Mouse (Mus musculus) olfactory bulb, adult 2 months (tissue): ENCODE data around the gene Mst1r. TPM values are rescaled to one million over a fixed set of nuclear protein-coding genes. Genes with fewer than 3 reads are reported as not detected.

Experiments
- H3K27ac ChIP-seq: fragments of 200-500 bp; 2 replicates; pipeline ENCODE4 v1.5.1; 2012; ENCODE audit warnings: low read depth, low read length; ENCODE audit not compliant: insufficient read depth
- H3K4me1 ChIP-seq: fragments of 200-500 bp; 2 replicates; pipeline ENCODE4 v1.6.1; 2012; ENCODE audit warnings: low read length; ENCODE audit not compliant: control insufficient read depth, insufficient read depth
- H3K4me3 ChIP-seq: fragments of 200-500 bp; 2 replicates; pipeline ENCODE4 v1.5.1; 2012; ENCODE audit warnings: mild to moderate bottlenecking, low read depth, low read length, moderate library complexity; ENCODE audit not compliant: insufficient read depth
- CTCF ChIP-seq: fragments of 200-500 bp; IDR thresholded peaks from 2 replicates; pipeline ENCODE4 v1.5.1; 2012; ENCODE audit warnings: low read depth, mild to moderate bottlenecking, low read length, moderate library complexity; ENCODE audit not compliant: insufficient read depth
- POLR2A ChIP-seq: fragments of 200-500 bp; IDR thresholded peaks from 2 replicates; pipeline ENCODE4 v1.6.1; 2012; ENCODE audit warnings: mild to moderate bottlenecking, low read depth, low read length, moderate library complexity; ENCODE audit not compliant: insufficient read depth
- WGBS: fragments of 180-500 bp; shearing (Covaris S2); methylation state at CpG from one replicate; pipeline ENCODE4 v1.1.7; 2018; 5-methylcytosine and 5-hydroxymethylcytosine counted together
- polyA plus RNA-seq: library from polyadenylated mRNA; stranded (reverse); fragments of >200 nt; gene quantifications from 2 replicates; pipeline ENCODE4 v1.2.4, GENCODE M21; 2012; ENCODE audit warnings: low replicate concordance; ENCODE audit not compliant: missing spikeins, insufficient read depth, insufficient read length

The Mst1r gene
- polyA plus RNA-seq, 1 experiment: not detected

DNA sequence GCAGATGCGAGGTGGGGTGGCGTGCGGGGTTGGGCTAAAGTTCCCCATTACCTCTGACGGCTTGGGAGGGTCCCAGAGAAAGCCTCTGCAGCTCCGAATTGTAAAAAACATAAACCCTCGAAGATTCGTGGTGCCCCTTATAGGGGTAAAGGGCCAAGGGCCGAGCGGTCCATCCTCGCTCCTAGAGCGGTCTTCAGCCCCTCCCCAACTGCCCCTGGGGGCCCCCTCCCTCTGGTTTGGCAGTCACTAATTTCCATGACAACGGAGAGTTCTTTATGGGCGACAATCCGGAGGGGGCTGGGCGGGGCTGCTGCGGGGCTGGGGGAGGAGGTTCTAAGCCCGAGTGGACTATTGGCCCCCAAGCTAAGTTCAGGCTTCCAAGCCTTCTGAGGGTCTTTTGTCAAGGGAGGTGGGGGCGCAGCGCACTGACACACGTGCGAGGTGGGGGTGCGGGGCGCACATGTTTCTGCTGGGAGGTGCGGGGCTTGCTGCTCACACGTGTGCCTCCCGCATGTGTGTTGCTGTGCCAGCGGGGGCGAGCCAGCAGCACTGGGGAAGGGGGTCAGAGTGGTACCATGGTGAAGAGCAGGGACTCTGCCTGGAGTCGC lies 29.6 kb downstream of the Mst1r start:
- H3K4me1 ChIP-seq: peaks cover 49% of the 10 kb centered on the region
- no peak for TF ChIP-seq POLR2A
- TF ChIP-seq CTCF: no peak
- H3K4me3 ChIP-seq: peak overlapping the region; percentile 81
- 5% methylated on average over 29 of the region's 29 CpGs for WGBS
- peak overlapping the region; percentile 79 for H3K27ac ChIP-seq

DNA sequence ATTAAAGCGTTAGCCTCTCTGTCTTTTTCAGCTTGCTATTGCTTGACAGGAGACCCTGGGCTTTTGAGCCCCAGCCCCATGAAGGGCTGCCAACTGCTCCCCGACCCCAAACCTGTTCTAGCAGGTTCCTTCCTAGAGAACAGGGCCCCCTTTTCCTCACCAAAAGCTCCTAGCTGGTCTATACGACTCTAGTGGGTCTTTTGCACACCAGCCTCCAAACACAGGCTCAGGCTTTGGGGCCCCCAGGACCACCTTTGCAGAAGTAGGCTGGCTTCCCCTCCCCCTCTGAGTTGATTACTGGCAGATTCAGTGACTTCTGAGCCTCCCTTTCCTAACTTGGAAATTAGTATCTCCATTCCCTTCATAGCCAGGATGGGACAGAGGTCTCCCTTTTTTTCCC lies 30.2 kb downstream of the Mst1r start:
- peaks cover 44% of the 10 kb centered on the region for H3K4me1 ChIP-seq
- WGBS: 23% methylated on average over 3 of the region's 3 CpGs
- H3K27ac ChIP-seq: peak overlapping the region; percentile 54; the same call in 1 of the 2 replicates
- H3K4me3 ChIP-seq: peak overlapping the region; percentile 81
- TF ChIP-seq POLR2A (no peak), CTCF (no peak)

DNA sequence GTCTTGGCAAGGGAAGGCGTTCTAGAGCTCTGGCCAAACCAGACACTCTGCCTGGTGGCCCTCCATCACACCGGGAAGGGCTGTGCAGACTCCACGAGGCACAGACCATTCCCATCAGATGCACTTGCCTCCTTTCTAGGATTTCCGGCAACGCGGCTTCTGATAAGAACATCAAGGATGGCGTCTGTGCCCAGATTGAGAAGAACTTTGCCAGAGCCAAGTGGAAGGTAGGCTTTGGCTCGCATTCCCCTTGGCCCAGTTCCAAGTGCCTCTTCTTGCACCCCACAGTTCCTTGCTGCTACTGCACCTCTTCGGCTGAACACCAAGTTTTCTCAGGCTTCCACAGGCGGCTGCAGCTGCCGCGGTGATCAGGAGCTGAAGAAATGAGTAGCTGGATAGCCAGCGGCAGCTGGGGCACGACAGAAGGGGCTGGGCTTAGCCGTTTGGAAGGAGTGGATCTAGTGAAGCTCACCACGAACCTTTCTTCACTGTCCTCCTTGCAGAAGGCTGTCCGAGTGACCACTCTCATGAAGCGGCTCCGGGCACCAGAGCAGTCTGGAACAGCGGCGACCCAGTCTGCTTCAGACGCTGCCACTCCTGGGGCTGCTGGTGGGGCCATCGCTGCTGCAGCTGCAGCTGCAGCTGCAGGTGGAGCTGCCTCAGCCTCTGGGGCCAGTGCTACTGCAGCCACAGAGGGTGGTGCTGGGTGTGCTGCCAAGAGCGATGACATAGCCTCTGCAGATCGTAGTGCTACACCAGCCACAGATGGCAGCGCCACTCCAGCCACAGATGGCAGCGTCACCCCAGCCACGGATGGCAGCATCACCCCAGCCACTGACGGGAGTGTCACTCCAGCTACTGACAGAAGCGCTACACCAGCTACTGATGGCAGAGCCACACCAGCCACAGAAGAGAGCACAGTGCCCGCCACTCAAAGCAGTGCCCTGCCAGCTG lies 40.8 kb downstream of the Mst1r start:
- TF ChIP-seq POLR2A: no peak
- no peak for TF ChIP-seq CTCF
- peaks cover 5% of the 10 kb centered on the region for H3K4me1 ChIP-seq
- no peak overlapping the region for H3K4me3 ChIP-seq
- H3K27ac ChIP-seq: no peak overlapping the region
- 77% methylated on average over 31 of the region's 31 CpGs for WGBS

DNA sequence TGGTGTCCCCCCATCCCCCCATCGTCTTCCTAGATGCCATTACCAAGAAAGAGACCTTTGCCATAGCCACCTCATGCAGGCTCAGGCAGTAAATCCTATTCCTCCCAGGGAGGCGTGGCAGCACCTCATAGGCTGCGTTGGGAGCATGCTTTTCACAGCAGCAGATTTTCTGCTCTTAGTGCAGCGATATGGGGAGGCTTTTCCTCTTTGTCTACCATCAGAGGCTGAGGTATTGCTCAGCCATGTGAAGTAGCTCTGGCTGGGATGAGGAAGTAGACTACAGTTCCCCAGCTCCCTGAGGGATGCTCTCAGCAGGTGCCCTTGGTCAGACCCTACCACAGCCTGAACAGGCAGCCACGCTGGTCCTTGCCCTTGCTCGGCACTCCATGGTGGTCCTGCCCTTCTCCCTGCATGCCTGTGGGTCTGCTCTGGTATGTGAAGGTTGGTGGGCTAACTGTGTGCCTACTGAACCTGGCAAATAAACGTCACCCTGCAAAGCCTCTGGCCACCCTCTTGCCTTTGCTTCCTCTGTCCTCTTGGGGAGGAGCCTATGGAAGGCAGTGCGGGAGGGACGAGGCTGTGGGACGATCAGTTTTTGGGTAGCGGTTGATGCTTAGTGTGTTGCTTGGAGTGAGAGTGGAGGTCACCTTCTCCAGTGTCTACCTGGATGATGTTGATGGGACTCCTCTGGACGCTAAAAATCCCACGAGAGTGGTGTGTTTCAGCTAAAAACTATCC lies 42.7 kb downstream of the Mst1r start:
- Histone ChIP-seq H3K4me1 (peaks cover 5% of the 10 kb centered on the region), H3K27ac (no peak overlapping the region), H3K4me3 (no peak overlapping the region)
- TF ChIP-seq POLR2A (no peak), CTCF (no peak)
- 79% methylated on average over 13 of the region's 13 CpGs for WGBS

DNA sequence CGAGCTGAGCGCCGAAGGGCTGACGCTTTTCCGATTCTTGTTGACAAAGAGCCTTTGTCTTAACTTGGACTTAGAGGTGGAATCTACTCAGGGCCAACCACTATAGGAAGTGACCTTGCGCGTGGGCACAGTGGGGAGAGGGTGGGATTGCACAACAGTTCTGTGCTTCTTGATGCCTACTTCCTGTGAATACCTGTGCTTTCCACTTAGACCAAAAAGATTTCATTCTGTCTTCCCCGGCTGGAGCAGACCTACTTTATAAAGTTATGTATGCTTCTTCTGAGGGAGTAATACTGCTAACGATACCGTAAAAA lies 43.2 kb downstream of the Mst1r start, which contains the start of gene Traip:
Gene Traip, plus strand, starts transcription at position 215 of the 314 bp plus-strand sequence.
- TF ChIP-seq POLR2A (no peak), CTCF (no peak)
- Histone ChIP-seq H3K4me1 (peaks cover 5% of the 10 kb centered on the region), H3K27ac (peak within 1 kb of the TSS; percentile 77), H3K4me3 (peak within 1 kb of the TSS; percentile 57)
- 84% methylated on average over 10 of the region's 10 CpGs for whole genome bisulfite sequencing

DNA sequence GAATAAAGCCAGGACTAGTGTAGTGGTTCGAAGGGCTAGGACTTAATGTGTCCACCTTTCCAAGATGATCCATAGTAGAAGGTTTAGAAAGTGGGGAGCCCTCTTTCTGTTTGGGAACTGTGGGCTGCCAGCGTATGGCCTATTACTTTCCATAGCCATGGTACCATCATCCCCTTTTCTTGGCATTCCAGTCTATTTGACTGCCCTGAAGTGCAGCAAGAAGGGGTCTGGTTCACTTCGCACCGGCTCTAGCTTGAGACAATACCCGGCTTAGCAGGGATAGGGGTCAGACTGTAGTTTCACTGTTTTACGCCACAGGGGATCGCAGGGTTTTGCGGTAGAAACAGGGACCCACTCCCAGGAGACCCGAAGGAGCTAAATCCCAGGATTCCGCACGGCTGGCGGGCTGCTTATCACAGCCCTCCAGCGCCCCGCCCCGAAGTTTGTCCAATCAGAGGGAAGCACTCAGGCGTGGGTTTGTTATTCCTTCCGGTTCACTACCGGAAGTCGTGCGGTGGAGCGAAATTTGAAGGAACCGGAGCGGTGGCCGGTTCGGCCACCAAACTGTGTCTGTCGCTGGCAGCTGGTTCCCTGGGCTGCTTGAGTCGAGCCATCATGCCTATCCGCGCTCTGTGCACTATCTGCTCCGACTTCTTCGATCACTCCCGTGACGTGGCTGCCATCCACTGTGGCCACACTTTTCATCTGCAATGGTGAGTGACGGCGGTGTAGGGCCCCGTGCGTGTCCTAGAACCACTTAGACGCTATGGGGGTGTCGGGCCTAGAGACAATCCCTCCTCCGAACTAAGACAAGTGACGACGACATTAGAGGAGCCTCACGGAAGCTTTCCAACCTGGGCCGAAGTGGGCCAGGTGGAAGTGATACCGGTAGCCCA lies 44.0 kb downstream of the Mst1r start:
- H3K4me1 ChIP-seq: peaks cover 5% of the 10 kb centered on the region
- peak overlapping the region; percentile 77 for H3K27ac ChIP-seq
- peak; percentile 53; the same call in 1 of the 2 replicates for TF ChIP-seq POLR2A
- 0 out of 2 replicates have a peak, but pooled peaks have one; percentile 14 for TF ChIP-seq CTCF
- WGBS: 19% methylated on average over 45 of the region's 45 CpGs
- H3K4me3 ChIP-seq: peak overlapping the region; percentile 57

DNA sequence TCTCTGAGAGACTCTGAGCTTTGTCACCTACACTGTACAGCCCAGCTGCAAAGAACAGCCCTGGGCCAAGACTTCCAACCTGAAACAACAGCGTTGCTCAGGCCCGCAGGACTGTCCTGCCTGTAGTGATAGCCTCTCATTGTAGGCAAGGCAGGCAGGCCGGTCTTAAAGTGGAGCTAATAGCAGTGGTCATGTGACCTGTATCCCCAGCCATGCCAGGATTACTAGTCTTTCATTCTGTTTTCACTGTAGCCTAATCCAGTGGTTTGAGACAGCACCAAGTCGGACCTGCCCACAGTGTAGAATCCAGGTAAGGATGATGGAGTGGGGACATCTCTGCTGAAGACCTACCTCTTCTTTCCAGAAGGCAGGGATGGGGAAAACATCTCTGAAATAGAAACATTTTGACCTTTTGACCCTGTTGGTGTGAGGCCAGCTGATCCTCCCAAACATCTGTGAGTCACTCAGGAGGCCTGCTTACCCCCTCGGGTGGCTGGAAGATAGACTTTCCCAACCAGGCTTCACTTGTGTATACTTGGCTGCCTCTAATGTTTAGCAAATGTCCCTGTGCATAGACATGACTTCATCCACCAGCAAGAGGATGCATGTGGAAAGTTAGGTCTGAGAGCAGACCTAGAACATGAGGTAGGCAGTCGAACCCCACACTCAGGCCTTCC lies 49.1 kb downstream of the Mst1r start:
- Histone ChIP-seq H3K4me1 (peaks cover 13% of the 10 kb centered on the region), H3K27ac (no peak overlapping the region), H3K4me3 (no peak overlapping the region)
- WGBS: 80% methylated on average over 6 of the region's 6 CpGs
- no peak for TF ChIP-seq POLR2A
- TF ChIP-seq CTCF: no peak
